Mouse (Mus musculus) liver, adult 2 months (tissue): ENCODE data around the gene Gpr156. TPM values are rescaled to one million over a fixed set of nuclear protein-coding genes. Genes with fewer than 3 reads are reported as not detected.
A peak's percentile ranks its signal among the peaks of the same experiment; 100 is the strongest.
"Not testable (repeated sequence)": the region's sequence is repeated elsewhere in the genome, so short reads cannot be mapped to it uniquely, and the experiment has no call there.

Experiments used
- DNase-seq: peaks from one replicate; pipeline ENCODE4 v3.0.0-alpha.2; 2011; ENCODE audit warnings: low read depth, low spot score; ENCODE audit errors: extremely low read depth
- H3K27ac ChIP-seq: fragments of 200-500 bp; replicated peaks from 2 replicates; pipeline ENCODE4 v1.5.1; 2012; ENCODE audit warnings: low read depth, mild to moderate bottlenecking, control low read depth, inconsistent platforms, low read length; ENCODE audit not compliant: insufficient read depth
- H3K27me3 ChIP-seq: fragments of 200-500 bp; 2 replicates; pipeline ENCODE4 v1.6.1; 2012; ENCODE audit warnings: mild to moderate bottlenecking, moderate library complexity, low read length, inconsistent platforms; ENCODE audit not compliant: control insufficient read depth, insufficient read depth
- H3K36me3 ChIP-seq: fragments of 200-500 bp; 2 replicates; pipeline ENCODE4 v1.6.1; 2012; ENCODE audit warnings: low read length, inconsistent platforms; ENCODE audit not compliant: control insufficient read depth, insufficient read depth
- H3K4me1 ChIP-seq: fragments of 200-500 bp; 2 replicates; pipeline ENCODE4 v1.6.1; 2011; ENCODE audit warnings: low read length; ENCODE audit not compliant: control insufficient read depth, insufficient read depth
- H3K4me3 ChIP-seq: fragments of 200-500 bp; 2 replicates; pipeline ENCODE4 v1.5.1; 2011; ENCODE audit warnings: low read depth, mild to moderate bottlenecking, control low read depth, low read length, moderate library complexity; ENCODE audit not compliant: insufficient read depth
- H3K79me2 ChIP-seq: fragments of 200-500 bp; 2 replicates; pipeline ENCODE4 v1.6.1; 2012; ENCODE audit warnings: inconsistent platforms, mild to moderate bottlenecking, low read length, moderate library complexity; ENCODE audit not compliant: control insufficient read depth, insufficient read depth
- H3K9ac ChIP-seq: fragments of 200-500 bp; 2 replicates; pipeline ENCODE4 v1.6.1; 2012; ENCODE audit warnings: low read depth, mild to moderate bottlenecking, control low read depth, inconsistent platforms, low read length
- CTCF ChIP-seq: fragments of 200-500 bp; IDR thresholded peaks from 2 replicates; pipeline ENCODE4 v1.5.1; 2011; ENCODE audit warnings: low read depth, low read length, control low read depth
- POLR2A ChIP-seq: fragments of 200-500 bp; IDR thresholded peaks from 2 replicates; pipeline ENCODE4 v1.6.1; 2011; ENCODE audit warnings: low read length, control low read depth; ENCODE audit not compliant: insufficient read depth; ENCODE audit errors: extremely low read depth
- WGBS: fragments of 180-500 bp; shearing (Covaris S2); methylation state at CpG from one replicate; pipeline ENCODE4 v1.1.7; 2018; 5-methylcytosine and 5-hydroxymethylcytosine counted together
- polyA plus RNA-seq: library from polyadenylated mRNA; depleted of rRNA; stranded (reverse); fragments of >200 nt; gene quantifications from 2 replicates; pipeline ENCODE4 v1.2.3, GENCODE M21; 2012
- total RNA-seq: library from RNA; depleted of rRNA; stranded (reverse); fragments of >200 nt; gene quantifications from 2 replicates; pipeline ENCODE4 v1.2.3, GENCODE M21; 2014

Gene Gpr156
- total and polyA plus RNA-seq, 2 experiments: not detected

GRCm38 (mm10) chr16:37964380-37965070, 48.2 kb downstream of the Gpr156 start:
- DNase-seq: peak; percentile 55
- Histone ChIP-seq H3K9ac (no peak overlapping the region), H3K36me3 (no peaks in the 10 kb centered on the region), H3K27me3 (no peaks in the 10 kb centered on the region), H3K4me1 (peaks cover 4% of the 10 kb centered on the region; the same call in 1 of the 2 replicates), H3K79me2 (no peaks in the 10 kb centered on the region), H3K4me3 (no peak overlapping the region), H3K27ac (no peak overlapping the region)
- TF ChIP-seq CTCF (no peak), POLR2A (no peak)
- WGBS: 48% methylated on average over 4 of the region's 4 CpGs

- Histone ChIP-seq H3K36me3 (no peaks in the 10 kb centered on the region), H3K27ac (no peak overlapping the region), H3K27me3 (no peaks in the 10 kb centered on the region), H3K9ac (no peak overlapping the region), H3K4me3 (no peak overlapping the region), H3K4me1 (peaks cover 4% of the 10 kb centered on the region; the same call in 1 of the 2 replicates), H3K79me2 (no peaks in the 10 kb centered on the region)
- DNase-seq: no peak
- WGBS: 94% methylated on average over 7 of the region's 7 CpGs
- TF ChIP-seq POLR2A (no peak), CTCF (no peak)
Observed at GRCm38 (mm10) chr16:37966871-37967270, 50.6 kb downstream of the Gpr156 start.

GRCm38 (mm10) chr16:37967415-37967814, 51.1 kb downstream of the Gpr156 start:
- H3K4me1 ChIP-seq: peaks cover 4% of the 10 kb centered on the region; the same call in 1 of the 2 replicates
- no peak for DNase-seq
- no peaks in the 10 kb centered on the region for H3K36me3 ChIP-seq
- H3K27ac ChIP-seq: no peak overlapping the region
- no peaks in the 10 kb centered on the region for H3K79me2 ChIP-seq
- H3K4me3 ChIP-seq: no peak overlapping the region
- H3K9ac ChIP-seq: no peak overlapping the region
- H3K27me3 ChIP-seq: no peaks in the 10 kb centered on the region
- TF ChIP-seq CTCF (no peak), POLR2A (no peak)
- 65% methylated on average over 2 of the region's 2 CpGs for WGBS

- H3K4me3 ChIP-seq: no peak overlapping the region
- TF ChIP-seq POLR2A (no peak), CTCF (no peak)
- H3K4me1 ChIP-seq: no peaks in the 10 kb centered on the region
- H3K27me3 ChIP-seq: no peaks in the 10 kb centered on the region
- no peak overlapping the region for H3K27ac ChIP-seq
- H3K9ac ChIP-seq: no peak overlapping the region
- DNase-seq: no peak
- H3K79me2 ChIP-seq: no peaks in the 10 kb centered on the region
- no peaks in the 10 kb centered on the region for H3K36me3 ChIP-seq
- 69% methylated on average over 5 of the region's 5 CpGs for WGBS
Observed at GRCm38 (mm10) chr16:37971522-37971921, 55.2 kb downstream of the Gpr156 start.

GRCm38 (mm10) chr16:37972357-37972756, 56.1 kb downstream of the Gpr156 start:
- no peaks in the 10 kb centered on the region for H3K4me1 ChIP-seq
- no peak overlapping the region for H3K9ac ChIP-seq
- WGBS: 66% methylated on average over 8 of the region's 8 CpGs
- H3K4me3 ChIP-seq: no peak overlapping the region
- no peaks in the 10 kb centered on the region for H3K79me2 ChIP-seq
- peak; percentile 13 for DNase-seq
- TF ChIP-seq POLR2A: no peak
- TF ChIP-seq CTCF: no peak
- H3K36me3 ChIP-seq: no peaks in the 10 kb centered on the region
- no peaks in the 10 kb centered on the region for H3K27me3 ChIP-seq
- no peak overlapping the region for H3K27ac ChIP-seq

- not testable (repeated sequence) for DNase-seq, H3K36me3 ChIP-seq, H3K4me1 ChIP-seq, H3K27ac ChIP-seq, H3K9ac ChIP-seq, H3K79me2 ChIP-seq, H3K4me3 ChIP-seq, H3K27me3 ChIP-seq
- WGBS: 88% methylated on average over 9 of the region's 9 CpGs
Observed at GRCm38 (mm10) chr16:37973239-37973638, 56.9 kb downstream of the Gpr156 start.
